Comparison of ENCODE assay signal across 8 mouse cellular contexts in genomic region chr11:106256775-106257174, GRCm38 (mm10). TPM values are rescaled to one million over a fixed set of nuclear protein-coding genes. Genes with fewer than 3 reads are reported as not detected.
DNase-seq lines count a peak whose midpoint lies in the region; ATAC-seq and TF ChIP-seq lines count a peak whose summit lies in the region.

No protein-coding gene starts in this region.

- peak overlapping the region; percentile 91 for H3K4me2 ChIP-seq in hindbrain, postnatal 0 days (ENCODE audit: low read depth, low read length)
- H3K4me2 ChIP-seq in liver, postnatal 0 days (ENCODE audit: low read depth, low read length) = peak overlapping the region; percentile 94

- TF ChIP-seq POLR2A in cortical plate, adult 2 months (IDR thresholded peaks at IDR 0.05; ENCODE audit: extremely low read depth, insufficient read depth, low read length) = no peak

- peak overlapping the region; percentile 97 for H3K4me3 ChIP-seq in gastrocnemius, adult 2 months
- peak overlapping the region; percentile 91 for H3K4me3 ChIP-seq in cortical plate, adult 2 months (ENCODE audit: insufficient read depth, low read length)
- H3K4me3 ChIP-seq in hindbrain, postnatal 0 days (ENCODE audit: low read length) = peak overlapping the region; percentile 61
- peak overlapping the region; percentile 96 for H3K4me3 ChIP-seq in liver, postnatal 0 days (ENCODE audit: low read depth, low read length)

- peak overlapping the region; percentile 94 for H3K27ac ChIP-seq in gastrocnemius, adult 2 months
- H3K27ac ChIP-seq in cortical plate, adult 2 months (ENCODE audit: insufficient read depth, low read length) = no peak overlapping the region
- no peak overlapping the region for H3K27ac ChIP-seq in hindbrain, postnatal 0 days
- H3K27ac ChIP-seq in liver, postnatal 0 days (ENCODE audit: low read depth) = peak overlapping the region; percentile 85

- peaks cover 30% of the 10 kb centered on the region for H3K36me3 ChIP-seq in hindbrain, postnatal 0 days (ENCODE audit: insufficient read depth, low read length)
- H3K36me3 ChIP-seq in liver, postnatal 0 days (replicated peaks; ENCODE audit: insufficient read depth, low read length) = peaks cover 59% of the 10 kb centered on the region

- peaks cover 5% of the 10 kb centered on the region; the same call in 1 of the 2 replicates for H3K4me1 ChIP-seq in cortical plate, adult 2 months (ENCODE audit: control insufficient read depth, insufficient read depth, low read length)
- H3K4me1 ChIP-seq in hindbrain, postnatal 0 days (ENCODE audit: insufficient read depth, low read length) = peaks cover 5% of the 10 kb centered on the region
- peaks cover 21% of the 10 kb centered on the region for H3K4me1 ChIP-seq in liver, postnatal 0 days (ENCODE audit: insufficient read depth)

- intact Hi-C loops in gastrocnemius, adult 2 months (cut with DNase I) = loop anchor here (1.0 to 5.0 kb wide), 3 partner anchors 20 to 136 kb away; partner anchors contain the start of genes Ccdc47, Ddx42 and Tcam1

- TF ChIP-seq EP300 in liver, postnatal 0 days (IDR thresholded peaks at IDR 0.05; ENCODE audit: low read depth) = no peak

- 71% methylated on average over 5 of the region's 5 CpGs for WGBS in hindbrain, postnatal 0 days
- WGBS in liver, postnatal 0 days (ENCODE audit: insufficient replicate concordance) = 59% methylated on average over 5 of the region's 5 CpGs

- H3K27me3 ChIP-seq in hindbrain, postnatal 0 days (ENCODE audit: insufficient read depth, low read length) = no peaks in the 10 kb centered on the region
- no peaks in the 10 kb centered on the region for H3K27me3 ChIP-seq in liver, postnatal 0 days (ENCODE audit: insufficient read depth, low read length)

- H3K9ac ChIP-seq in hindbrain, postnatal 0 days (replicated peaks; ENCODE audit: low read length) = peak overlapping the region; percentile 74
- peak overlapping the region; percentile 88 for H3K9ac ChIP-seq in liver, postnatal 0 days (replicated peaks)

- no peak for ATAC-seq in hindbrain, postnatal 0 days
- ATAC-seq in liver, postnatal 0 days = no peak
- ATAC-seq in inflammation-experienced regulatory T-cells, adult 6 months = no peak

- H3K9me3 ChIP-seq in hindbrain, postnatal 0 days (ENCODE audit: low read length) = no peaks in the 10 kb centered on the region
- H3K9me3 ChIP-seq in liver, postnatal 0 days (ENCODE audit: low read length) = no peaks in the 10 kb centered on the region

- TF ChIP-seq CTCF in gastrocnemius, adult 2 months (IDR thresholded peaks at IDR 0.05) = peak; percentile 54
- no peak for TF ChIP-seq CTCF in cortical plate, adult 2 months (IDR thresholded peaks at IDR 0.05; ENCODE audit: extremely low read depth, insufficient read depth, low read length)
- TF ChIP-seq CTCF in hindbrain, postnatal 0 days (IDR thresholded peaks at IDR 0.05; ENCODE audit: low read depth) = no peak
- TF ChIP-seq CTCF in liver, postnatal 0 days (IDR thresholded peaks at IDR 0.05; ENCODE audit: low read depth) = no peak

- DNase-seq in gastrocnemius, adult 2 months = no peak
- DNase-seq in gastrocnemius, postnatal 10 days = no peak
- no peak for DNase-seq in hindbrain, postnatal 0 days (ENCODE audit: low spot score)
- no peak for DNase-seq in liver, postnatal 0 days
- no peak for DNase-seq in embryo, embryonic 9.5 days (ENCODE audit: extremely low spot score)
- no peak for DNase-seq in frontal cortex, postnatal 36 days (ENCODE audit: low spot score in 2 of 2)

RNA-seq across cellular contexts. Expression of gene Psmc5, which starts 0.8 kb away (rescaled TPM):
- 100 to 1,000 TPM; 121 to 132 TPM for total RNA-seq in gastrocnemius, adult 2 months (2021)
- total RNA-seq in gastrocnemius, postnatal 10 days (2021) = 100 to 1,000 TPM; 134 to 152 TPM
- polyA plus RNA-seq in cortical plate, adult 2 months (2012; rRNA removed) = 244 and 245 TPM in 2 replicates
- 55.4 and 58.9 TPM in 2 replicates for total RNA-seq in hindbrain, postnatal 0 days (2014; rRNA removed)
- polyA plus RNA-seq in hindbrain, postnatal 0 days (2015; fragmentation: Nextera tagmentation; extraction: Ambion mirVana) = 305 and 308 TPM in 2 replicates
- 87.0 and 88.8 TPM in 2 replicates for polyA plus RNA-seq in liver, postnatal 0 days (2015; fragmentation: Nextera tagmentation; extraction: Ambion mirVana)
- polyA plus RNA-seq in inflammation-experienced regulatory T-cells, adult 6 months (2017; shearing (Covaris generic)) = 100 to 1,000 TPM; 145 to 157 (median 154) TPM

RNA-seq across cellular contexts. Expression of gene Ftsj3, which starts 0.9 kb away (rescaled TPM):
- total RNA-seq in gastrocnemius, adult 2 months (2021) = 10 to 100 TPM; 21.9 to 22.3 TPM
- total RNA-seq in gastrocnemius, postnatal 10 days (2021) = 10 to 100 TPM; 27.4 to 32.8 TPM
- 23.8 and 24.6 TPM in 2 replicates for polyA plus RNA-seq in cortical plate, adult 2 months (2012; rRNA removed)
- 24.4 and 55.6 TPM in 2 replicates for total RNA-seq in hindbrain, postnatal 0 days (2014; rRNA removed)
- polyA plus RNA-seq in hindbrain, postnatal 0 days (2015; fragmentation: Nextera tagmentation; extraction: Ambion mirVana) = 28.5 and 29.4 TPM in 2 replicates
- polyA plus RNA-seq in liver, postnatal 0 days (2015; fragmentation: Nextera tagmentation; extraction: Ambion mirVana) = 21.9 and 22.5 TPM in 2 replicates
- 10 to 100 TPM; 31.7 to 66.8 (median 55.9) TPM for polyA plus RNA-seq in inflammation-experienced regulatory T-cells, adult 6 months (2017; shearing (Covaris generic))

RNA-seq across cellular contexts. Expression of gene Smarcd2, which starts 16.0 kb away (rescaled TPM):
- total RNA-seq in gastrocnemius, adult 2 months (2021) = 10 to 100 TPM; 10.8 to 12.8 TPM
- total RNA-seq in gastrocnemius, postnatal 10 days (2021) = 10 to 100 TPM; 23.6 to 27.3 TPM
- 32.3 and 33.8 TPM in 2 replicates for polyA plus RNA-seq in cortical plate, adult 2 months (2012; rRNA removed)
- total RNA-seq in hindbrain, postnatal 0 days (2014; rRNA removed) = 26.8 and 34.1 TPM in 2 replicates
- polyA plus RNA-seq in hindbrain, postnatal 0 days (2015; fragmentation: Nextera tagmentation; extraction: Ambion mirVana) = 10.4 and 12.3 TPM in 2 replicates
- polyA plus RNA-seq in liver, postnatal 0 days (2015; fragmentation: Nextera tagmentation; extraction: Ambion mirVana) = 16.4 and 19.5 TPM in 2 replicates
- 10 to 100 TPM; 16.2 to 24.9 (median 23.1) TPM for polyA plus RNA-seq in inflammation-experienced regulatory T-cells, adult 6 months (2017; shearing (Covaris generic))

RNA-seq across cellular contexts. Expression of gene Tcam1, which starts 19.7 kb away (rescaled TPM):
- under 1 TPM; 0.08 TPM for total RNA-seq in gastrocnemius, adult 2 months (2021)
- total RNA-seq in gastrocnemius, postnatal 10 days (2021) = under 1 TPM; 0.09 to 0.21 TPM
- polyA plus RNA-seq in cortical plate, adult 2 months (2012; rRNA removed) = 0.11 and 0.13 TPM in 2 replicates
- total RNA-seq in hindbrain, postnatal 0 days (2014; rRNA removed) = 0.05 and 1.3 TPM in 2 replicates
- polyA plus RNA-seq in hindbrain, postnatal 0 days (2015; fragmentation: Nextera tagmentation; extraction: Ambion mirVana) = 0.19 and 0.23 TPM in 2 replicates
- 0.07 and 0.09 TPM in 2 replicates for polyA plus RNA-seq in liver, postnatal 0 days (2015; fragmentation: Nextera tagmentation; extraction: Ambion mirVana)
- polyA plus RNA-seq in inflammation-experienced regulatory T-cells, adult 6 months (2017; shearing (Covaris generic)) = under 1 TPM in 2 of 3 experiments, not detected in 1; 0.09 to 0.14 TPM

RNA-seq across cellular contexts. Expression of gene Ddx42, which starts 40.0 kb away (rescaled TPM):
- 10 to 100 TPM; 24.3 to 24.7 TPM for total RNA-seq in gastrocnemius, adult 2 months (2021)
- total RNA-seq in gastrocnemius, postnatal 10 days (2021) = 10 to 100 TPM; 30.1 to 35.8 TPM
- 41.6 and 43.7 TPM in 2 replicates for polyA plus RNA-seq in cortical plate, adult 2 months (2012; rRNA removed)
- 34.1 and 38.1 TPM in 2 replicates for total RNA-seq in hindbrain, postnatal 0 days (2014; rRNA removed)
- polyA plus RNA-seq in hindbrain, postnatal 0 days (2015; fragmentation: Nextera tagmentation; extraction: Ambion mirVana) = 61.9 and 62.0 TPM in 2 replicates
- polyA plus RNA-seq in liver, postnatal 0 days (2015; fragmentation: Nextera tagmentation; extraction: Ambion mirVana) = 15.9 and 17.8 TPM in 2 replicates
- 10 to 100 TPM; 55.6 to 92.5 (median 83.3) TPM for polyA plus RNA-seq in inflammation-experienced regulatory T-cells, adult 6 months (2017; shearing (Covaris generic))

Comparison
In these comparisons a context has a peak if more than half of its experiments do, and no peak if none do; other contexts are left out.
1. H3K27ac ChIP-seq: peak in gastrocnemius, adult 2 months (single experiment) and liver, postnatal 0 days (single experiment); none in cortical plate, adult 2 months (single experiment) and hindbrain, postnatal 0 days (single experiment).
2. Peak in every context shown above with its lines, with median percentiles within 50 percentile points of each other: H3K4me3 ChIP-seq.